ENCODE assay signal across 27 mouse cellular contexts in the genomic region with DNA sequence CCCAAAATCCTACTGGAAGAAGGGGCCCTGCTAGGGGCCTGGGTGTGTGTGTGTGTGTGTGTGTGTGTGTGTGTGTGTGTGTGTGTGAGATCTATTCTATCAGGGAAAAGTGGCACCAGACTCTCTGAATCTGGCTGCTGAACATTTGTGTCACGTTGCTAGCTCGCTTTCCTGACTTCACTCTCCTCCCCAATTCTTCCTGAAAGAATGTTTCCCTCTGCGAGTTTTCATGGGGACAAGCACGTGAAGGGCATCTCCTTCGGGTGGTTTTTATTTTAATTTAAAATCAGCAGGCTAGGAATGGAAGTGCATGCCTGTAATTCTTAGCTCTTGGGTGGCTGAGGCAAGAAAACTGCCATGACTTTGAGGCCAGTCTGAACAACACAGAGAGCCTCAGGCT.
DNase-seq lines count a peak whose midpoint lies in the region; ATAC-seq and TF ChIP-seq lines count a peak whose summit lies in the region.
"Had no signal": no experiment of that assay in that cellular context is flagged by ENCODE, and none has a peak within 500 bp of the region (broad histone marks: within the 10 kb centered on the region; RNA-seq: fewer than 3 reads in every experiment).

No protein-coding gene starts in this region.

- no peak for DNase-seq in frontal cortex, postnatal 10 days (ENCODE audit: low spot score in 2 of 2)
- peak; percentile 37 for DNase-seq in kidney, adult 11 months
- DNase-seq in kidney, postnatal 36 days = no peak
- peak; percentile 39 for DNase-seq in kidney, adult 9 months
- no peak for DNase-seq in left cerebral cortex, adult 2 months (ENCODE audit: extremely low spot score in 1 of 2, low spot score in 2 of 2)
- no peak for DNase-seq in left cerebral cortex, postnatal 10 days (ENCODE audit: extremely low spot score in 1 of 2, low spot score in 2 of 2)
- DNase-seq: B cell, adult 2 months; cerebellum, adult 11 months; cerebellum, adult 18-20 months; cerebellum, adult 8-10 months; cerebellum, adult 9-11 months; cerebellum, postnatal 14 days; cerebellum, postnatal 36 days; embryo, embryonic 11 days had no signal

- no peaks in the 10 kb centered on the region for H3K27me3 ChIP-seq in kidney, embryonic 16.5 days (ENCODE audit: insufficient read depth, low read length)
- H3K27me3 ChIP-seq: CH12.LX; embryonic facial prominence, embryonic 13.5 days; embryonic facial prominence, embryonic 15.5 days; forebrain, embryonic 12.5 days; Patski had no signal

- no peak overlapping the region for H3K4me2 ChIP-seq in kidney, embryonic 16.5 days (replicated peaks; ENCODE audit: low read depth, low read length)
- H3K4me2 ChIP-seq: embryonic facial prominence, embryonic 13.5 days; embryonic facial prominence, embryonic 15.5 days; forebrain, embryonic 12.5 days had no signal

- no peak overlapping the region for H3K27ac ChIP-seq in kidney, embryonic 16.5 days (ENCODE audit: low read length)
- peak overlapping the region; percentile 19; the same call in 1 of the 2 replicates for H3K27ac ChIP-seq in left cerebral cortex, adult 2 months
- H3K27ac ChIP-seq: embryonic facial prominence, embryonic 13.5 days; embryonic facial prominence, embryonic 15.5 days; forebrain, embryonic 10.5 days; forebrain, embryonic 12.5 days had no signal

- 74% methylated on average over 5 of the region's 5 CpGs for WGBS in kidney, embryonic 16.5 days

- intact Hi-C loops in left cerebral cortex, adult 2 months (cut with DNase I) = no loop called here
- intact Hi-C loops in left cerebral cortex, postnatal 10 days (cut with DNase I) = no loop called here

- no peaks in the 10 kb centered on the region for H3K9me3 ChIP-seq in kidney, embryonic 16.5 days (ENCODE audit: low read length)
- H3K9me3 ChIP-seq: embryonic facial prominence, embryonic 13.5 days; embryonic facial prominence, embryonic 15.5 days; forebrain, embryonic 10.5 days; forebrain, embryonic 12.5 days had no signal

- no peaks in the 10 kb centered on the region for H3K36me3 ChIP-seq in kidney, embryonic 16.5 days (ENCODE audit: insufficient read depth, low read length)
- H3K36me3 ChIP-seq: embryonic facial prominence, embryonic 13.5 days; embryonic facial prominence, embryonic 15.5 days; forebrain, embryonic 10.5 days; forebrain, embryonic 12.5 days; G1E had no signal

- no peak for TF ChIP-seq CTCF in left cerebral cortex, adult 2 months (IDR thresholded peaks at IDR 0.05)

- peaks cover 7% of the 10 kb centered on the region for H3K4me1 ChIP-seq in kidney, embryonic 16.5 days (ENCODE audit: insufficient read depth, low read length)

- H3K4me3 ChIP-seq in kidney, embryonic 16.5 days (ENCODE audit: low read length) = no peak overlapping the region
- H3K4me3 ChIP-seq in left cerebral cortex, adult 2 months = no peak overlapping the region
- H3K4me3 ChIP-seq: embryonic facial prominence, embryonic 13.5 days; embryonic facial prominence, embryonic 15.5 days; erythroblast, embryonic 14.5 days; forebrain, embryonic 10.5 days; forebrain, embryonic 12.5 days had no signal

- no peak overlapping the region for H3K9ac ChIP-seq in kidney, embryonic 16.5 days (replicated peaks; ENCODE audit: low read length)
- H3K9ac ChIP-seq: embryonic facial prominence, embryonic 13.5 days; embryonic facial prominence, embryonic 15.5 days; forebrain, embryonic 12.5 days had no signal

- ATAC-seq in frontal cortex, adult (ENCODE audit: low TSS enrichment) = peak; percentile 51
- no peak for ATAC-seq in kidney, embryonic 16.5 days (ENCODE audit: low FRiP score, low TSS enrichment)
- ATAC-seq: activated CD4-positive, CD25-positive, alpha-beta regulatory T cell, adult 4 months; CD4-positive, CD25-positive, alpha-beta regulatory T cell, adult 4 months; forebrain, embryonic 14.5 days; Patski had no signal

Comparison
In these comparisons a context has a peak if more than half of its experiments do, and no peak if none do; other contexts are left out.
1. DNase-seq: peak in kidney, adult 11 months (single experiment) and kidney, adult 9 months (single experiment); none in frontal cortex, postnatal 10 days (0 of 2), kidney, postnatal 36 days (0 of 2), left cerebral cortex, adult 2 months (0 of 2) and left cerebral cortex, postnatal 10 days (0 of 2).